Mouse (Mus musculus): ENCODE data around the gene Slc22a14.

The Slc22a14 gene

GRCm38 (mm10) chr9:119143372-119143771 lies 222.0 kb downstream of the Slc22a14 start:
- DNase-seq (ENCODE audit: low read depth, low spot score), result no peak

- DNase-seq (ENCODE audit: low read depth, low spot score), result no peak
Observed at GRCm38 (mm10) chr9:119142066-119142465, 223.3 kb downstream of the Slc22a14 start.

GRCm38 (mm10) chr9:119138836-119139235 lies 226.5 kb downstream of the Slc22a14 start:
- no peak for DNase-seq (ENCODE audit: low read depth, low spot score)

- DNase-seq (ENCODE audit: low read depth, low spot score), result no peak
Observed at GRCm38 (mm10) chr9:119130692-119131091, 234.7 kb downstream of the Slc22a14 start.

GRCm38 (mm10) chr9:119128436-119129181 lies 236.7 kb downstream of the Slc22a14 start:
- no peak for DNase-seq (ENCODE audit: low read depth, low spot score)

- no peak for DNase-seq (ENCODE audit: low read depth, low spot score)
Observed at GRCm38 (mm10) chr9:119122596-119123369, 242.6 kb downstream of the Slc22a14 start.

- no peak for DNase-seq (ENCODE audit: low read depth, low spot score)
Observed at GRCm38 (mm10) chr9:119120168-119120560, 245.2 kb downstream of the Slc22a14 start.
